Mouse (Mus musculus) midbrain, postnatal 0 days (tissue): Measurements from ENCODE around the gene Barx1. TPM values are rescaled to one million over a fixed set of nuclear protein-coding genes. Genes with fewer than 3 reads are reported as not detected.
A peak's percentile ranks its signal among the peaks of the same experiment; 100 is the strongest.

ENCODE experiments used
- ATAC-seq: fragments of 200-750 bp; cut with Nextera tagmentation; 2 replicates; pipeline ENCODE4 v1.8.0; 2017; ENCODE audit warnings: moderate number of reproducible peaks, mild to moderate bottlenecking, moderate TSS enrichment, moderate library complexity; ENCODE audit not compliant: low FRiP score
- DNase-seq: peaks from one replicate; pipeline ENCODE4 v3.0.0-alpha.2; 2015; ENCODE audit warnings: low spot score
- H3K27ac ChIP-seq: fragments of 300-500 bp; sonication (generic); 2 replicates; pipeline ENCODE4 v1.5.1; 2014; ENCODE audit warnings: low read depth, mild to moderate bottlenecking, low read length, mixed read lengths
- H3K27me3 ChIP-seq: fragments of 300-500 bp; sonication (generic); 2 replicates; pipeline ENCODE4 v1.6.1; 2014; ENCODE audit warnings: low read length, control low read depth, mixed read lengths; ENCODE audit not compliant: insufficient read depth
- H3K36me3 ChIP-seq: fragments of 300-500 bp; sonication (generic); 2 replicates; pipeline ENCODE4 v1.6.1; 2014; ENCODE audit warnings: low read length, control low read depth, mixed read lengths; ENCODE audit not compliant: insufficient read depth
- H3K4me1 ChIP-seq: fragments of 300-500 bp; sonication (generic); 2 replicates; pipeline ENCODE4 v1.6.1; 2014; ENCODE audit warnings: mild to moderate bottlenecking, control low read depth, antibody characterized with exemption, low read length, mixed read lengths; ENCODE audit not compliant: insufficient read depth
- H3K4me2 ChIP-seq: fragments of 300-500 bp; sonication (generic); 2 replicates; pipeline ENCODE4 v1.6.1; 2014; ENCODE audit warnings: low read depth, mild to moderate bottlenecking, low read length, mixed read lengths; ENCODE audit not compliant: poor library complexity, severe bottlenecking
- H3K4me3 ChIP-seq: fragments of 300-500 bp; sonication (generic); 2 replicates; pipeline ENCODE4 v1.5.1; 2014; ENCODE audit warnings: low read depth, mild to moderate bottlenecking, low read length, moderate library complexity
- H3K9ac ChIP-seq: fragments of 300-500 bp; sonication (generic); replicated peaks from 2 replicates; pipeline ENCODE4 v1.6.1; 2014; ENCODE audit warnings: mild to moderate bottlenecking, low read length, moderate library complexity, mixed read lengths; ENCODE audit not compliant: poor library complexity, severe bottlenecking
- H3K9me3 ChIP-seq: fragments of 300-500 bp; sonication (generic); 2 replicates; pipeline ENCODE4 v1.6.1; 2016; ENCODE audit warnings: low read length, control low read depth
- CTCF ChIP-seq: IDR thresholded peaks from 2 replicates; pipeline ENCODE4 v1.5.1; 2016; ENCODE audit warnings: antibody characterized with exemption, mild to moderate bottlenecking
- WGBS: fragments of 180-500 bp; shearing (Covaris S2); extraction: QIAGEN DNeasy Blood & Tissue Kit; methylation state at CpG from one replicate; pipeline ENCODE4 v1.1.7; 2014; 5-methylcytosine and 5-hydroxymethylcytosine counted together
- polyA plus RNA-seq: library from polyadenylated mRNA; unstranded; fragments of >200 nt; fragmentation: Nextera tagmentation; extraction: Ambion mirVana; gene quantifications from 2 replicates; pipeline ENCODE4 v1.2.1, GENCODE M21; 2015
- total RNA-seq: library from RNA; depleted of rRNA; stranded (reverse); fragments of >200 nt; gene quantifications from 2 replicates; pipeline ENCODE4 v1.2.3, GENCODE M21; 2014; rRNA removed

The Barx1 gene
- total and polyA plus RNA-seq, 2 experiments from 2014 or later, result not detected

GRCm38 (mm10) chr13:48691991-48692390, 29.2 kb downstream of the Barx1 start:
- Histone ChIP-seq H3K4me3 (no peak overlapping the region), H3K27ac (no peak overlapping the region), H3K36me3 (no peaks in the 10 kb centered on the region), H3K27me3 (no peaks in the 10 kb centered on the region), H3K4me1 (no peaks in the 10 kb centered on the region), H3K9me3 (peaks cover 6% of the 10 kb centered on the region; the same call in 1 of the 2 replicates), H3K9ac (no peak overlapping the region), H3K4me2 (no peak overlapping the region)
- ATAC-seq, result no peak
- 53% methylated on average over 2 of the region's 2 CpGs for WGBS
- DNase-seq, result no peak
- TF ChIP-seq CTCF, result no peak

DNA sequence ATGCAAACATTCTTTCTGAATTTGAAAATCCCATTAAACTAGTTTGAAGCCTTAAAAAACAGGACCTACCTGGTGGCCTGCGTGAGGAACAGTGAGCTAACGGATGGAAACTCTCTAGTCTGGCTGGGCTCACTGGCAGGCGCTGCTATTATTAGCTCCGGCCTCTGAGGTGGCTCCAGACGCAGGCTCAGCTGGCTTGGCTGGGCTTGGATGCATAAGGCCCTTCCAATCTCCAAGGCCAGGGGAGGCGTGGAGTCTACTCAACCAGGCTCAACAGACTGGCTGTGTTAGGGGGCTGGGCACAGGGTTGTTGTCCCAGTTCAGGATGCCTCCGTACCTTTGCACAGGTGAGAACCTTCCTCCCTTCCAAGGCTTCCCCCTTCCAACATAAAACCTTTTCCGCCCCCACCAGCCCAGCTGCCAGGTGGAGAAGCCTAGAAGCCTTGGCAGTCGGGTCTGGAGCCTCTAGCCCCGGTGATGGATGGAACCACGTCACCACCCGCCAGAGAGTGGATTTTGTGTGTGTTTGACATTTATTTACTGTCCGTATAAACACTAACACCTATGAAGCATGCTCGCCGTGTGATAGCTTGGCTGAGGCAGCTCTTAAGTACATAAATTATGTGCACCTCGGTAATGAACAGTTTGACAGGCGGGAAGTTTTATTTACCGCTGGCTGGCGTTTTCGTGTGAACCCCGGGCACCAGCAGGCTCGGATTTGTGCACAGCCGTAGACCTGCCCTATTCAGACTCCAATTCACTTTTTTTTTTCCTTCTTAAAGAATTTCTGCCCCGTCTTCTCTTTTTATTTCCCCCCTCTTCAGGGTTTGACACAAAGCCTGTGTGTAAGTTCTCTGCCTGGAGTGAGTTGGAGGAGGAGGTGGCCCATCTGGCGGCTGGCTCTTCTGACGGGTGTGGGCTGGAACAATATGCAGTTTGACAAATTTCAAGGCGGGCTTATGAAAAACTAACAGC, 31.6 kb downstream of the Barx1 start:
- no peak for TF ChIP-seq CTCF
- WGBS, result 57% methylated on average over 27 of the region's 27 CpGs
- Histone ChIP-seq H3K36me3 (no peaks in the 10 kb centered on the region), H3K4me1 (no peaks in the 10 kb centered on the region), H3K4me2 (no peak overlapping the region), H3K9me3 (peaks cover 6% of the 10 kb centered on the region; the same call in 1 of the 2 replicates), H3K27me3 (no peaks in the 10 kb centered on the region), H3K27ac (no peak overlapping the region), H3K4me3 (no peak overlapping the region), H3K9ac (no peak overlapping the region)
- DNase-seq (peak; percentile 51), ATAC-seq (no peak; the same call in 1 of the 2 replicates)

GRCm38 (mm10) chr13:48706385-48706951, 43.7 kb downstream of the Barx1 start:
- H3K4me2 ChIP-seq, result peak overlapping the region; percentile 45
- H3K27me3 ChIP-seq, result no peaks in the 10 kb centered on the region
- H3K36me3 ChIP-seq, result no peaks in the 10 kb centered on the region
- H3K4me3 ChIP-seq, result peak overlapping the region; percentile 26
- no peaks in the 10 kb centered on the region for H3K9me3 ChIP-seq
- no peak overlapping the region for H3K27ac ChIP-seq
- H3K9ac ChIP-seq, result peak overlapping the region; percentile 26; the same call in 1 of the 2 replicates
- no peaks in the 10 kb centered on the region; the same call in 1 of the 2 replicates for H3K4me1 ChIP-seq
- ATAC-seq (peak; percentile 67), DNase-seq (peak; percentile 30)
- no peak for TF ChIP-seq CTCF
- WGBS, result 6% methylated on average over 21 of the region's 21 CpGs

GRCm38 (mm10) chr13:48712675-48713074, 49.9 kb downstream of the Barx1 start:
- Histone ChIP-seq H3K4me3 (no peak overlapping the region), H3K9ac (no peak overlapping the region), H3K9me3 (no peaks in the 10 kb centered on the region), H3K4me1 (no peaks in the 10 kb centered on the region), H3K27ac (no peak overlapping the region), H3K36me3 (no peaks in the 10 kb centered on the region), H3K4me2 (no peak overlapping the region), H3K27me3 (no peaks in the 10 kb centered on the region)
- ATAC-seq, result no peak
- DNase-seq, result no peak
- no peak for TF ChIP-seq CTCF
- 80% methylated on average over 2 of the region's 2 CpGs for WGBS

DNA sequence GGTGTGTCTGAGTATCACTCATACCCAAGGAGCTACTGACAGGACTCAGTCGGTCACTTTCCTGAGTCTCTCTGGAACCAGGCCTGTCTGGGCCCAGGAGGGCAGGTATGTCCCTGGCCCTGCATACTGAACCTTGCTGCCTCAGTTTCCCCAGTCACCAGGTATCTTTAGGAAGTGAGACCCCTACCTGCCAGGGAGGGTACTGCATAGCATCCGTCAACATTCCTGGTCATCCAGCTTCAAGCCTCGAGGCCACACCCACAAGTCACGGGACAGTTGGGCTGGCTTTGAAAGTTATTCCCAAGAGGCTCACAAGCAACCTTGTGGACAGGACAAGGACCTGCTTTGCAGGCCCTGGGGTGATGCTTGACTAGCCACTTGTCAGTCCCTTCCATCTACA, 53.3 kb downstream of the Barx1 start:
- Histone ChIP-seq H3K36me3 (no peaks in the 10 kb centered on the region), H3K4me3 (no peak overlapping the region), H3K27ac (no peak overlapping the region), H3K9me3 (no peaks in the 10 kb centered on the region), H3K27me3 (no peaks in the 10 kb centered on the region; the same call in 1 of the 2 replicates), H3K4me2 (no peak overlapping the region), H3K9ac (no peak overlapping the region), H3K4me1 (no peaks in the 10 kb centered on the region)
- ATAC-seq, result no peak
- WGBS, result 77% methylated on average over 4 of the region's 4 CpGs
- DNase-seq, result no peak
- TF ChIP-seq CTCF, result peak; percentile 54

Other genes starting within 250 kb of the Barx1 start
- 15.6 and 46.7 TPM in 2 replicates for gene Zfp169, start 149.5 kb upstream of the Barx1 start, total RNA-seq
- gene Zfp169, start 149.5 kb upstream of the Barx1 start, polyA plus RNA-seq, result 2.2 and 3.6 TPM in 2 replicates
- gene A830005F24Rik, start 149.4 kb upstream of the Barx1 start, total RNA-seq, result 0.66 and 0.94 TPM in 2 replicates
- 1.2 and 2.8 TPM in 2 replicates for gene A830005F24Rik, start 149.4 kb upstream of the Barx1 start, polyA plus RNA-seq
- 23.2 and 36.3 TPM in 2 replicates for gene Ptpdc1, start 37.3 kb upstream of the Barx1 start, total RNA-seq
- gene Ptpdc1, start 37.3 kb upstream of the Barx1 start, polyA plus RNA-seq, result 13.5 and 15.3 TPM in 2 replicates
- 26.0 and 26.4 TPM in 2 replicates for gene Phf2, start 208.1 kb downstream of the Barx1 start, total RNA-seq
- 4.5 and 5.1 TPM in 2 replicates for gene Phf2, start 208.1 kb downstream of the Barx1 start, polyA plus RNA-seq